Mouse (Mus musculus) ES-E14 (cell line): ENCODE data around the gene Btbd16. TPM values are rescaled to one million over a fixed set of nuclear protein-coding genes. Genes with fewer than 3 reads are reported as not detected.
A peak's percentile ranks its signal among the peaks of the same experiment; 100 is the strongest.

Experiments
- DNase-seq: peaks from one replicate; pipeline ENCODE4 v3.0.0-alpha.2; 2013; ENCODE audit warnings: low read depth, low spot score
- H3K27ac ChIP-seq: 2 replicates; pipeline ENCODE4 v1.5.1; 2012; ENCODE audit warnings: low read depth, mild to moderate bottlenecking, low read length, moderate library complexity, mixed read lengths; ENCODE audit not compliant: poor library complexity, insufficient read depth, severe bottlenecking
- H3K36me3 ChIP-seq: 2 replicates; pipeline ENCODE4 v1.6.1; 2012; ENCODE audit warnings: mild to moderate bottlenecking, low read length, moderate library complexity, mixed read lengths; ENCODE audit not compliant: control insufficient read depth, poor library complexity, insufficient read depth, severe bottlenecking
- H3K4me1 ChIP-seq, 2 experiments: fragments of 150-350 bp in 1 of 2; sonication (generic) in 1 of 2; 2 replicates each; pipeline ENCODE4 v1.6.1; 2012; ENCODE audit warnings: low read length in 2 of 2, mild to moderate bottlenecking in 1 of 2, mixed read lengths in 1 of 2; ENCODE audit not compliant: control insufficient read depth in 2 of 2, insufficient read depth in 2 of 2, poor library complexity in 1 of 2
- H3K4me3 ChIP-seq, 2 experiments: fragments of 150-350 bp in 1 of 2; sonication (generic) in 1 of 2; 2 replicates each; pipeline ENCODE4 v1.5.1; 2012; ENCODE audit warnings: low read length in 2 of 2, low read depth in 1 of 2, mild to moderate bottlenecking in 1 of 2, mixed read lengths in 1 of 2; ENCODE audit not compliant: insufficient read depth in 1 of 2, poor library complexity in 1 of 2, severe bottlenecking in 1 of 2
- H3K9ac ChIP-seq: 2 replicates; pipeline ENCODE4 v1.6.1; 2012; ENCODE audit warnings: low read depth, mild to moderate bottlenecking, low read length, mixed read lengths; ENCODE audit not compliant: poor library complexity, insufficient read depth, severe bottlenecking
- H3K9me3 ChIP-seq: fragments of 150-350 bp; sonication (generic); 2 replicates; pipeline ENCODE4 v1.6.1; 2012; ENCODE audit warnings: low read depth, mild to moderate bottlenecking, low read length; ENCODE audit not compliant: control insufficient read depth, insufficient read depth
- CHD2 ChIP-seq: IDR thresholded peaks from 2 replicates; pipeline ENCODE4 v1.6.1; 2014; ENCODE audit warnings: mild to moderate bottlenecking, low read depth, low read length, inconsistent platforms
- HCFC1 ChIP-seq: IDR thresholded peaks from 2 replicates; pipeline ENCODE4 v1.6.1; 2012; ENCODE audit warnings: low read length, inconsistent platforms, borderline replicate concordance; ENCODE audit not compliant: insufficient read depth
- MAFK ChIP-seq: IDR thresholded peaks from 2 replicates; pipeline ENCODE4 v1.6.1; 2014; ENCODE audit warnings: mild to moderate bottlenecking, low read depth, low read length, inconsistent platforms; ENCODE audit not compliant: insufficient read depth
- ZC3H11A ChIP-seq: IDR thresholded peaks from 2 replicates; pipeline ENCODE4 v1.6.1; 2012; ENCODE audit warnings: low read depth, mild to moderate bottlenecking, inconsistent platforms, low read length, borderline replicate concordance
- ZNF384 ChIP-seq: IDR thresholded peaks from 2 replicates; pipeline ENCODE4 v1.6.1; 2012; ENCODE audit warnings: low read depth, low read length, inconsistent platforms
- in situ Hi-C, 2 experiments: fragments of 600-800 bp; cut with MboI; formaldehyde crosslinking; loops; one replicate each; pipeline ENCODE4 v1.15.1; 2025; ENCODE audit warnings: low sequenced_read_pairs in 2 of 2, inconsistent platforms in 1 of 2; ENCODE audit not compliant: unreplicated experiment in 2 of 2
- total RNA-seq: library from RNA; depleted of rRNA; stranded (reverse); fragments of 300-350 nt; gene quantifications from 2 replicates; pipeline ENCODE4 v1.2.3, GENCODE M21; 2012

Btbd16 gene
- total RNA-seq, 1 experiment: 0.09 TPM

- no peak for DNase-seq
- in situ Hi-C loops: no loop called here
- no peak overlapping the region for H3K4me3 ChIP-seq
- H3K9ac ChIP-seq: no peak overlapping the region
- H3K9me3 ChIP-seq: no peaks in the 10 kb centered on the region
- H3K4me1 ChIP-seq: no peaks in the 10 kb centered on the region
- H3K27ac ChIP-seq: no peak overlapping the region
- H3K36me3 ChIP-seq: peaks cover 59% of the 10 kb centered on the region
- no peak for TF ChIP-seq ZC3H11A
- TF ChIP-seq HCFC1: no peak
- no peak for TF ChIP-seq CHD2
- no peak for TF ChIP-seq MAFK
- no peak for TF ChIP-seq ZNF384
Observed at GRCm38 (mm10) chr7:130743239-130744025, 30.4 kb upstream of the Btbd16 start.

GRCm38 (mm10) chr7:130749165-130749564 is 24.7 kb upstream of the Btbd16 start:
- no peak overlapping the region for H3K4me3 ChIP-seq
- no peak for DNase-seq
- H3K4me1 ChIP-seq: peaks cover 0 to 13% of the 10 kb centered on the region in 2 experiments; a peak in 2 of 4 replicates
- peaks cover 46% of the 10 kb centered on the region; the same call in 1 of the 2 replicates for H3K36me3 ChIP-seq
- TF ChIP-seq MAFK (no peak), ZNF384 (no peak), ZC3H11A (no peak), HCFC1 (no peak), CHD2 (no peak)
- no peak overlapping the region for H3K27ac ChIP-seq
- in situ Hi-C loops: no loop called here
- H3K9ac ChIP-seq: no peak overlapping the region
- no peaks in the 10 kb centered on the region for H3K9me3 ChIP-seq

DNA sequence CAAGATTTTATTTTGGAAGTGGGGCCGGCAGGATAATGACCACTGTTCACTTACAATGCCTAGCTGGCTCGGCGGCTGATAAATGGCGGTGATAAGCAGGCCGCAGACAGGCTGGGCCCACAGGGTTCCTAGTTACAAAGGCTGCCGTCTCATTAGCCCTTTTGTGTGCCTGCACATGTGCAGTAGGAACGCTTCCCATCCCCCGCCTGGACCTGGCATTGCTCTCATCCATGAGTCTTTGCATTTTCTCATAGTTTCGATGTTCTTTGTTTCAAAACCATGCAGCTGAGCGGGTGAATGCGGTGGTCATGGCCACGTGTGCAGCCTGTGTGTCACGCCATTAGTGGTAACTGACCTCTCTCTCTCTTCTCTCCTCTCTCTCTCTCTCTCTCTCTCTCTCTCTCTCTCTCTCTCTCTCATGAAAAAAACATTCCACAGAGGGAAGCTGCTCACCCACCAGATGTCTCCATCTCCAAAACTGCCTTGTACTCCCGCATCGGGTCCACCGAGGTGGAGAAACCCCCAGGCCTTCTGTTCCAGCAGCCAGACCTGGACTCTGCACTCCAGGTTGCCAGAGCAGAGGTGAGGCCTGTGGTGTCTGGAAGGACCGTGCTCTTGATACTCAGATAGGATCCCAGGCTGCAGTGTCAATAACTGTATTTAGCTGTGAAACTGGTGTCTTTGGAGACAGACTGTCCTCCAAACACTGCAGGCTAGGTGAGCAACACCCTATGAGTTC is 22.9 kb upstream of the Btbd16 start:
- DNase-seq: no peak
- Histone ChIP-seq H3K4me3 (no peak overlapping the region), H3K36me3 (peaks cover 43% of the 10 kb centered on the region; the same call in 1 of the 2 replicates), H3K9ac (peak overlapping the region; percentile 56; the same call in 1 of the 2 replicates), H3K4me1 (peaks cover 0 to 13% of the 10 kb centered on the region in 2 experiments; a peak in 2 of 4 replicates), H3K9me3 (no peaks in the 10 kb centered on the region), H3K27ac (no peak overlapping the region)
- in situ Hi-C loops: no loop called here
- TF ChIP-seq HCFC1 (no peak), ZNF384 (no peak)

DNA sequence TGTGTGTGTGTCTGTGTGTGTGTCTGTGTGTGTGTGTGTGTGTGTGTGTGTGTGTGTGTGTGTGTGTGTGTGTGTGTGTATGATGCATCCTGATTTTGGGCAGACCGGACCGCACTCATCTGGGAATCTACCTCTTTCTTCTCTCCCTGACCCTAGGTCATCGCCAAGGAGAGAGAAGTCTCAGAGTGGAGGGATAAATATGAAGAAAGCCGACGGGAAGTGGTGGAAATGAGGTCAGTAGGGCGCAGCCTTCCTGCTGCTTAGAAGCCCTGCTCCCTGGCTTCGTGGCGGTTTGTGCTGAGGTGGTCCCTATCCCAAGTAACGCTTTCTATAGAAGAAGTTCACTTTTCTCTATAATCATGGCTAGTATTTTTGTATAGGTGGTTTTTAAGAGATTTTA is 22.2 kb upstream of the Btbd16 start:
- H3K4me1 ChIP-seq: peaks cover 0 to 13% of the 10 kb centered on the region in 2 experiments; a peak in 2 of 4 replicates
- H3K9ac ChIP-seq: no peak overlapping the region
- TF ChIP-seq ZNF384: no peak
- no peak for TF ChIP-seq CHD2
- no peak for TF ChIP-seq MAFK
- TF ChIP-seq ZC3H11A: no peak
- no peak for TF ChIP-seq HCFC1
- H3K27ac ChIP-seq: no peak overlapping the region
- in situ Hi-C loops: no loop called here
- H3K9me3 ChIP-seq: no peaks in the 10 kb centered on the region
- DNase-seq: no peak
- H3K36me3 ChIP-seq: peaks cover 40% of the 10 kb centered on the region; the same call in 1 of the 2 replicates
- no peak overlapping the region for H3K4me3 ChIP-seq
